12 mouse cellular contexts compared by ENCODE assay signal in genomic region chr2:132203773-132204172, GRCm38 (mm10). TPM values are rescaled to one million over a fixed set of nuclear protein-coding genes. Genes with fewer than 3 reads are reported as not detected.
DNase-seq lines count a peak whose midpoint lies in the region; ATAC-seq and TF ChIP-seq lines count a peak whose summit lies in the region.
"Had no signal": no experiment of that assay in that cellular context is flagged by ENCODE, and none has a peak within 500 bp of the region (broad histone marks: within the 10 kb centered on the region; RNA-seq: fewer than 3 reads in every experiment).

No protein-coding gene starts in this region.

- peak overlapping the region; percentile 54; the same call in 1 of the 2 replicates for H3K27ac ChIP-seq in intestine, postnatal 0 days (ENCODE audit: low read depth, low read length)
- no peak overlapping the region for H3K27ac ChIP-seq in kidney, embryonic 16.5 days (ENCODE audit: low read length)

- no peak overlapping the region for H3ac ChIP-seq in myocyte (ENCODE audit: control insufficient read depth, insufficient read length)

- no peaks in the 10 kb centered on the region for H3K79me2 ChIP-seq in myocyte (ENCODE audit: control insufficient read depth, insufficient read depth)

- DNase-seq in adrenal gland, adult 2 months = peak; percentile 72
- DNase-seq in adrenal gland, adult 18-20 months (ENCODE audit: low spot score in 2 of 2) = no peak
- peak; percentile 2 for DNase-seq in T-cell, adult 2 months (ENCODE audit: low spot score)
- no peak for DNase-seq in cerebellum, postnatal 4 days (ENCODE audit: low spot score in 2 of 2)
- DNase-seq: cerebellum, postnatal 25 days; heart, postnatal 4 days; kidney, postnatal 36 days; right cerebral cortex, postnatal 25 days had no signal

- ATAC-seq in intestine, postnatal 0 days = peak; percentile 62
- ATAC-seq in cerebellum, adult (ENCODE audit: insufficient number of reproducible peaks, low FRiP score, low TSS enrichment) = no peak
- ATAC-seq in kidney, embryonic 16.5 days (ENCODE audit: low FRiP score, low TSS enrichment) = no peak

- no peak overlapping the region for H3K4me3 ChIP-seq in intestine, postnatal 0 days (ENCODE audit: low read depth, low read length)
- H3K4me3 ChIP-seq in myocyte = no peak overlapping the region
- no peak overlapping the region for H3K4me3 ChIP-seq in kidney, embryonic 16.5 days (ENCODE audit: low read length)

- TF ChIP-seq POLR2A in myocyte (IDR thresholded peaks at IDR 0.05; ENCODE audit: insufficient read length, low read depth) = no peak

- H3K9me3 ChIP-seq in intestine, postnatal 0 days (ENCODE audit: control insufficient read depth) = no peaks in the 10 kb centered on the region
- no peaks in the 10 kb centered on the region for H3K9me3 ChIP-seq in kidney, embryonic 16.5 days (ENCODE audit: low read length)

- WGBS in intestine, postnatal 0 days = 38% methylated on average over 3 of the region's 3 CpGs
- 68% methylated on average over 3 of the region's 3 CpGs for WGBS in kidney, embryonic 16.5 days

- TF ChIP-seq CTCF in intestine, postnatal 0 days (IDR thresholded peaks at IDR 0.05; ENCODE audit: low read depth) = peak; percentile 60

- H3K4me2 ChIP-seq in intestine, postnatal 0 days (replicated peaks; ENCODE audit: low read depth) = no peak overlapping the region
- H3K4me2 ChIP-seq in myocyte (ENCODE audit: low read depth) = peak overlapping the region; percentile 12
- no peak overlapping the region for H3K4me2 ChIP-seq in kidney, embryonic 16.5 days (replicated peaks; ENCODE audit: low read depth, low read length)

- H3K9ac ChIP-seq in intestine, postnatal 0 days (ENCODE audit: low read depth, low read length) = no peak overlapping the region
- no peak overlapping the region for H3K9ac ChIP-seq in kidney, embryonic 16.5 days (replicated peaks; ENCODE audit: low read length)

- no peaks in the 10 kb centered on the region for H3K36me3 ChIP-seq in intestine, postnatal 0 days (ENCODE audit: control insufficient read depth, insufficient read depth)
- H3K36me3 ChIP-seq in myocyte (ENCODE audit: control insufficient read depth, insufficient read depth) = no peaks in the 10 kb centered on the region
- H3K36me3 ChIP-seq in kidney, embryonic 16.5 days (ENCODE audit: insufficient read depth, low read length) = no peaks in the 10 kb centered on the region

- peaks cover 5% of the 10 kb centered on the region; the same call in 1 of the 2 replicates for H3K4me1 ChIP-seq in intestine, postnatal 0 days (replicated peaks; ENCODE audit: control insufficient read depth, insufficient read depth, low read length)
- no peaks in the 10 kb centered on the region for H3K4me1 ChIP-seq in kidney, embryonic 16.5 days (ENCODE audit: insufficient read depth, low read length)

- no peaks in the 10 kb centered on the region for H3K27me3 ChIP-seq in intestine, postnatal 0 days (replicated peaks; ENCODE audit: control insufficient read depth, insufficient read depth, low read length)
- H3K27me3 ChIP-seq in myocyte (ENCODE audit: control insufficient read depth, insufficient read depth, insufficient read length) = no peaks in the 10 kb centered on the region
- no peaks in the 10 kb centered on the region for H3K27me3 ChIP-seq in kidney, embryonic 16.5 days (ENCODE audit: insufficient read depth, low read length)

TF ChIP-seq in myocyte, 11 proteins besides CTCF, POLR2A, EP300 and RAD21:
- TF ChIP-seq E2F4 (IDR thresholded peaks at IDR 0.05; ENCODE audit: insufficient read depth) (no peak), SRF (IDR thresholded peaks at IDR 0.05; ENCODE audit: control insufficient read depth, insufficient read length, low read depth) (peak; percentile 16), CEBPB (IDR thresholded peaks at IDR 0.05; ENCODE audit: insufficient read depth, poor library complexity, severe bottlenecking) (peak; percentile 92), TCF12 (IDR thresholded peaks at IDR 0.05; ENCODE audit: insufficient read depth, poor library complexity, severe bottlenecking) (peak; percentile 65), POLR2AphosphoS2 (IDR thresholded peaks at IDR 0.05; ENCODE audit: insufficient read length, low read depth) (no peak), MAX (IDR thresholded peaks at IDR 0.05; ENCODE audit: low read depth) (no peak), MYOG (IDR thresholded peaks at IDR 0.05; ENCODE audit: control insufficient read depth in 1 of 3, insufficient read depth in 1 of 3, insufficient read length in 2 of 3, low read depth in 2 of 3) (peak; percentile 50 to 89 (median 62)), REST (IDR thresholded peaks at IDR 0.05; ENCODE audit: insufficient read depth, insufficient read length) (no peak), USF1 (IDR thresholded peaks at IDR 0.05; ENCODE audit: low read depth) (no peak), MYOD1 (IDR thresholded peaks at IDR 0.05; ENCODE audit: control insufficient read depth in 1 of 3, insufficient read length in 2 of 3, low read depth in 2 of 3) (peak; percentile 32 to 97 (median 80)), TCF3 (IDR thresholded peaks at IDR 0.05; ENCODE audit: insufficient read length, low read depth) (peak; percentile 79)

RNA-seq across cellular contexts. Expression of gene Tmem230, which starts 43.8 kb away (rescaled TPM):
- 10 to 100 TPM; 38.9 to 46.1 TPM for total RNA-seq in adrenal gland, adult 2 months (2021)
- 153 and 204 TPM in 2 replicates for polyA plus RNA-seq in adrenal gland, adult 2 months (2012; rRNA removed)
- total RNA-seq in adrenal gland, adult 18-20 months (2021) = 10 to 100 TPM; 36.5 to 43.7 TPM
- 31.2 and 34.3 TPM in 2 replicates for polyA plus RNA-seq in intestine, postnatal 0 days (2015; fragmentation: Nextera tagmentation; extraction: Ambion mirVana)
- 76.6 TPM for polyA plus RNA-seq in myocyte (2012; fragmentation: generic; extraction: Trizol)
- 49.8 and 50.1 TPM in 2 replicates for polyA plus RNA-seq in kidney, embryonic 16.5 days (2015; fragmentation: Nextera tagmentation; extraction: Ambion mirVana)

RNA-seq across cellular contexts. Expression of gene Pcna, which starts 49.3 kb away (rescaled TPM):
- 10 to 100 TPM; 64.7 to 83.4 TPM for total RNA-seq in adrenal gland, adult 2 months (2021)
- 45.6 and 62.0 TPM in 2 replicates for polyA plus RNA-seq in adrenal gland, adult 2 months (2012; rRNA removed)
- 100 to 1,000 TPM in 1 of 2 experiments, 10 to 100 TPM in 1; 80.2 to 104 TPM for total RNA-seq in adrenal gland, adult 18-20 months (2021)
- polyA plus RNA-seq in intestine, postnatal 0 days (2015; fragmentation: Nextera tagmentation; extraction: Ambion mirVana) = 105 and 106 TPM in 2 replicates
- 65.5 TPM for polyA plus RNA-seq in myocyte (2012; fragmentation: generic; extraction: Trizol)
- polyA plus RNA-seq in kidney, embryonic 16.5 days (2015; fragmentation: Nextera tagmentation; extraction: Ambion mirVana) = 248 and 265 TPM in 2 replicates

RNA-seq across cellular contexts. Expression of gene Slc23a2, which starts 58.9 kb away (rescaled TPM):
- 100 to 1,000 TPM in 1 of 2 experiments, 10 to 100 TPM in 1; 80.6 to 206 TPM for total RNA-seq in adrenal gland, adult 2 months (2021)
- polyA plus RNA-seq in adrenal gland, adult 2 months (2012; rRNA removed) = 45.5 and 59.7 TPM in 2 replicates
- total RNA-seq in adrenal gland, adult 18-20 months (2021) = 100 to 1,000 TPM; 239 to 346 TPM
- 6.7 and 8.9 TPM in 2 replicates for polyA plus RNA-seq in intestine, postnatal 0 days (2015; fragmentation: Nextera tagmentation; extraction: Ambion mirVana)
- polyA plus RNA-seq in myocyte (2012; fragmentation: generic; extraction: Trizol) = 14.5 TPM
- 15.2 and 17.7 TPM in 2 replicates for polyA plus RNA-seq in kidney, embryonic 16.5 days (2015; fragmentation: Nextera tagmentation; extraction: Ambion mirVana)

RNA-seq across cellular contexts. Expression of gene Cds2, which starts 59.2 kb away (rescaled TPM):
- 10 to 100 TPM; 77.4 to 80.9 TPM for total RNA-seq in adrenal gland, adult 2 months (2021)
- polyA plus RNA-seq in adrenal gland, adult 2 months (2012; rRNA removed) = 44.0 and 48.9 TPM in 2 replicates
- 10 to 100 TPM; 74.6 to 75.3 TPM for total RNA-seq in adrenal gland, adult 18-20 months (2021)
- 16.2 and 17.3 TPM in 2 replicates for polyA plus RNA-seq in intestine, postnatal 0 days (2015; fragmentation: Nextera tagmentation; extraction: Ambion mirVana)
- 30.3 TPM for polyA plus RNA-seq in myocyte (2012; fragmentation: generic; extraction: Trizol)
- polyA plus RNA-seq in kidney, embryonic 16.5 days (2015; fragmentation: Nextera tagmentation; extraction: Ambion mirVana) = 26.6 and 28.1 TPM in 2 replicates

Comparison
In these comparisons a context has a peak if more than half of its experiments do, and no peak if none do; other contexts are left out.
1. DNase-seq: peak in adrenal gland, adult 2 months (single experiment) and T-cell, adult 2 months (single experiment); none in adrenal gland, adult 18-20 months (0 of 2) and cerebellum, postnatal 4 days (0 of 2).